Mouse (Mus musculus) lung, postnatal 36 days (tissue): ENCODE data around the gene Ache.

Experiments used
- DNase-seq: peaks from one replicate; pipeline ENCODE4 v3.0.0; 2022; ENCODE audit warnings: mixed read lengths

The Ache gene

GRCm38 (mm10) chr5:137297126-137297525 lies 9.8 kb downstream of the Ache start:
- no peak for DNase-seq

GRCm38 (mm10) chr5:137299240-137299639 lies 11.9 kb downstream of the Ache start:
- DNase-seq, result no peak

GRCm38 (mm10) chr5:137301253-137301652 lies 13.9 kb downstream of the Ache start:
- DNase-seq, result no peak

GRCm38 (mm10) chr5:137303609-137304008 lies 16.3 kb downstream of the Ache start:
- DNase-seq, result no peak

GRCm38 (mm10) chr5:137304165-137304564 lies 16.8 kb downstream of the Ache start:
- no peak for DNase-seq

GRCm38 (mm10) chr5:137304816-137305215 lies 17.5 kb downstream of the Ache start:
- no peak for DNase-seq

- DNase-seq, result no peak
Observed at GRCm38 (mm10) chr5:137305822-137306221, 18.5 kb downstream of the Ache start.

- no peak for DNase-seq
Observed at GRCm38 (mm10) chr5:137306439-137307005, 19.2 kb downstream of the Ache start.

GRCm38 (mm10) chr5:137307071-137307912 lies 20.0 kb downstream of the Ache start, which contains the start of gene Srrt:
Gene Srrt, minus strand, starts transcription at chr5:137307674.
- peak; percentile 95 for DNase-seq

- no peak for DNase-seq
Observed at GRCm38 (mm10) chr5:137308356-137308755, 21.0 kb downstream of the Ache start.

GRCm38 (mm10) chr5:137313466-137314192 lies 26.3 kb downstream of the Ache start:
- peak; percentile 46 for DNase-seq

- peak; percentile 90 for DNase-seq
Observed at GRCm38 (mm10) chr5:137314193-137315083, 27.1 kb downstream of the Ache start, which contains the start of gene Trip6. Gene Trip6, minus strand, starts transcription at chr5:137314404.

- DNase-seq, result peak; percentile 58
Observed at GRCm38 (mm10) chr5:137315084-137315903, 28.0 kb downstream of the Ache start.

- no peak for DNase-seq
Observed at GRCm38 (mm10) chr5:137317361-137317760, 30.0 kb downstream of the Ache start.

- DNase-seq, result no peak
Observed at GRCm38 (mm10) chr5:137318570-137318969, 31.3 kb downstream of the Ache start.

GRCm38 (mm10) chr5:137320996-137321395 lies 33.7 kb downstream of the Ache start:
- no peak for DNase-seq

- no peak for DNase-seq
Observed at GRCm38 (mm10) chr5:137330910-137331309, 43.6 kb downstream of the Ache start.

GRCm38 (mm10) chr5:137332857-137333511 lies 45.7 kb downstream of the Ache start:
- DNase-seq, result no peak

- DNase-seq, result peak; percentile 98
Observed at GRCm38 (mm10) chr5:137333512-137334174, 46.3 kb downstream of the Ache start, which contains the start of gene Slc12a9. Gene Slc12a9, minus strand, starts transcription at chr5:137333597.

GRCm38 (mm10) chr5:137334317-137334716 lies 47.0 kb downstream of the Ache start:
- DNase-seq, result no peak
